In the genomic region with DNA sequence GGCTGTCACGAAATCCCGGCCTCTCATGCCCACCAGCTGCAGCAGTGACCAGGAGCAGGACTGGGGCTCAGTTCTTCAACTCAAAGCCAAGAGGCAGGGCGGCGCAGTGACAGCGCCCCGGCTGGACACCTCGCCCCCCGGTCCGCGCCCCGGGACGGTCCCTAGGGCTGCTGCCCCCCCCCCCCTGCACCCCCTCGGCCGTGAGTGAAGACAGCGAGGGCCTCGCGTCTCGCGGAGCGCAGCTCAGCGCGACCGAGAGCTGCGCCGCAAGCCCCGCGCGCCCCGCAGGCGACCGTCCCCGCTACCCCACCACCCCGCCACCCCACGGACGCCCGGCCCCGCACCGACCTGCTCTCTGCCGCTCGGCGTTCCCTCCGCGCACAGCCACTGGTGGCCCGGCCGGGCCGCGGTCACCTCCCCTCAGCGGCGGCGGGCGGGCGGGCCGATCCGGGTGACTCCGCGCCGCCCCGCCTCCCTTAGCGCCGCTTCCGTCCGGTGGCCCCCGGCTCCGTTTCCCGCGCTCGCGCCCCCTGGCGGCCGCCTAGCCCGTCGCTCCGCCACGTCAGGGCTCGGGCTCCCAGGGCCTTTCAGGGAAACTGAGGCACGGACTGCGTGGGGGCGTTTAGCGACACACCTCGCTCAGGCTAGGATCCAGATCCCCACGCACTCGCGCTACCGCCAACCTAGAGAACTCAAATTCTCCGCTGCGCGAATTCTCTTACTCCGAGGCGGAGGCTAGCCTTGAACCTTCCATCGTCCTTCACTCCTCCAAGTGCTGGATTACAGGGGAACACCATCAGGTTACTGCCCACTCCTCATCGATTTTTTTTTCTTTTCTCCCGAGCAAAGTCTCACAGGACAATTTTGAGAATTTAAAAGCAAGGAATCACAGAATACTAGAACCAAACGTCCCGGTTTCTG, we compare ENCODE assay signal across 8 mouse cellular contexts. TPM values are rescaled to one million over a fixed set of nuclear protein-coding genes. Genes with fewer than 3 reads are reported as not detected.
A peak's percentile ranks its signal among the peaks of the same experiment; 100 is the strongest.
DNase-seq lines count a peak whose midpoint lies in the region; ATAC-seq and TF ChIP-seq lines count a peak whose summit lies in the region.

A gene (minus strand): TSS at position 423 of the 921 bp plus-strand sequence.

- peak within 1 kb of the TSS; percentile 71 for H3K4me2 ChIP-seq in forebrain, embryonic 16.5 days (ENCODE audit: low read length)
- peak within 1 kb of the TSS; percentile 72 for H3K4me2 ChIP-seq in neural tube, embryonic 15.5 days

- no peak for TF ChIP-seq POLR2A in lung, adult 2 months (IDR thresholded peaks at IDR 0.05; ENCODE audit: borderline replicate concordance, extremely low read depth, low read depth, low read length)

- no peak for TF ChIP-seq CTCF in lung, adult 2 months (IDR thresholded peaks at IDR 0.05; ENCODE audit: insufficient read depth, low read length)

- intact Hi-C loops in heart, postnatal 25 days (cut with DNase I): loop anchor here (1.0 to 5.0 kb wide), 5 partner anchors 19 to 108 kb away; no protein-coding TSS in a partner anchor

- H3K27ac ChIP-seq in forebrain, embryonic 16.5 days (ENCODE audit: low read length): no peak within 1 kb of the TSS
- peak within 1 kb of the TSS; percentile 73 for H3K27ac ChIP-seq in neural tube, embryonic 15.5 days (replicated peaks)

- ATAC-seq in forebrain, embryonic 16.5 days: peak; percentile 90
- ATAC-seq in neural tube, embryonic 15.5 days (ENCODE audit: low FRiP score): peak; percentile 87

- no peaks in the 10 kb centered on the region for H3K36me3 ChIP-seq in forebrain, embryonic 16.5 days (ENCODE audit: control insufficient read depth, insufficient read depth)
- no peaks in the 10 kb centered on the region for H3K36me3 ChIP-seq in neural tube, embryonic 15.5 days

- peak within 1 kb of the TSS; percentile 77 for H3K9ac ChIP-seq in forebrain, embryonic 16.5 days (replicated peaks; ENCODE audit: low read depth, low read length)
- peak within 1 kb of the TSS; percentile 61 for H3K9ac ChIP-seq in neural tube, embryonic 15.5 days (replicated peaks)

- no peaks in the 10 kb centered on the region for H3K9me3 ChIP-seq in forebrain, embryonic 16.5 days (ENCODE audit: control insufficient read depth, low read length)
- no peaks in the 10 kb centered on the region for H3K9me3 ChIP-seq in neural tube, embryonic 15.5 days (replicated peaks)

- H3K4me1 ChIP-seq in forebrain, embryonic 16.5 days (replicated peaks; ENCODE audit: control insufficient read depth, insufficient read depth, low read length): 0 out of 2 replicates have a peak, but pooled peaks cover 7% of the 10 kb centered on the region
- H3K4me1 ChIP-seq in lung, adult 2 months (ENCODE audit: control insufficient read depth, insufficient read depth, low read length): peaks cover 16% of the 10 kb centered on the region
- H3K4me1 ChIP-seq in neural tube, embryonic 15.5 days: peaks cover 23% of the 10 kb centered on the region

- 7% methylated on average over 52 of the region's 94 CpGs for WGBS in forebrain, embryonic 16.5 days
- WGBS in lung, adult 2 months: 3% methylated on average over 91 of the region's 94 CpGs
- 4% methylated on average over 72 of the region's 94 CpGs for WGBS in neural tube, embryonic 15.5 days

- H3K27me3 ChIP-seq in forebrain, embryonic 16.5 days (replicated peaks; ENCODE audit: control insufficient read depth, insufficient read depth, low read length): no peaks in the 10 kb centered on the region
- no peaks in the 10 kb centered on the region for H3K27me3 ChIP-seq in neural tube, embryonic 15.5 days (replicated peaks)

- peak; percentile 39 for DNase-seq in ES-CJ7 (ENCODE audit: low read depth, low spot score)
- DNase-seq in cerebellum, adult 18-20 months: peak; percentile 83 to 93
- peak; percentile 59 for DNase-seq in heart, postnatal 25 days (ENCODE audit: low spot score)
- DNase-seq in layer of hippocampus, adult 18-20 months (ENCODE audit: low spot score in 2 of 2): peak; percentile 54 to 71
- peak; percentile 86 for DNase-seq in lung, adult 2 months
- DNase-seq in testis, postnatal 10 days (ENCODE audit: low spot score): peak; percentile 98

- H3K4me3 ChIP-seq in forebrain, embryonic 16.5 days (replicated peaks; ENCODE audit: low read length): peak within 1 kb of the TSS; percentile 74
- peak within 1 kb of the TSS; percentile 80 for H3K4me3 ChIP-seq in lung, adult 2 months (replicated peaks; ENCODE audit: extremely low read depth, low read depth, low read length)
- H3K4me3 ChIP-seq in neural tube, embryonic 15.5 days (replicated peaks): peak within 1 kb of the TSS; percentile 67

RNA-seq across cellular contexts. Expression of the gene that starts here (rescaled TPM):
- polyA plus RNA-seq in forebrain, embryonic 16.5 days (2015; fragmentation: Nextera tagmentation; extraction: Ambion mirVana): 7.3 and 8.3 TPM in 2 replicates
- 1 to 10 TPM; 8.2 to 9.8 TPM for total RNA-seq in heart, postnatal 25 days (2021)
- 10 to 100 TPM in 1 of 2 experiments, 1 to 10 TPM in 1; 9.8 to 10.3 TPM for total RNA-seq in layer of hippocampus, adult 18-20 months (2021)
- polyA plus RNA-seq in lung, adult 2 months (2012; rRNA removed): 17.1 and 18.6 TPM in 2 replicates
- polyA plus RNA-seq in neural tube, embryonic 15.5 days (2015; fragmentation: Nextera tagmentation; extraction: Ambion mirVana): 8.0 and 12.7 TPM in 2 replicates

Comparison
In these comparisons a context has a peak if more than half of its experiments do, and no peak if none do; other contexts are left out.
1. DNase-seq: peak in every context shown above with its lines; median percentile 98 in testis, postnatal 10 days; 88 in cerebellum, adult 18-20 months; 86 in lung, adult 2 months; 62 in layer of hippocampus, adult 18-20 months; 59 in heart, postnatal 25 days; 39 in ES-CJ7.